ENCODE assay signal across 26 mouse cellular contexts in genomic region chr13:58192146-58192545, GRCm38 (mm10). TPM values are rescaled to one million over a fixed set of nuclear protein-coding genes. Genes with fewer than 3 reads are reported as not detected.
DNase-seq lines count a peak whose midpoint lies in the region; ATAC-seq lines count a peak whose summit lies in the region.
"Had no signal": no experiment of that assay in that cellular context is flagged by ENCODE, and none has a peak within 500 bp of the region (broad histone marks: within the 10 kb centered on the region; RNA-seq: fewer than 3 reads in every experiment).

No protein-coding gene starts in this region.

- intact Hi-C loops in left cerebral cortex, postnatal 14 days (cut with DNase I), result no loop called here
- intact Hi-C loops in left cerebral cortex, postnatal 4 days (cut with DNase I), result no loop called here
- intact Hi-C loops in heart, postnatal 25 days (cut with DNase I), result no loop called here

- ATAC-seq in kidney, embryonic 15.5 days (replicated peaks; ENCODE audit: low FRiP score), result no peak
- ATAC-seq: forebrain, embryonic 13.5 days; hindbrain, embryonic 16.5 days; lung, postnatal 0 days; midbrain, embryonic 13.5 days had no signal

- no peak overlapping the region for H3K4me2 ChIP-seq in kidney, embryonic 15.5 days
- H3K4me2 ChIP-seq: forebrain, embryonic 13.5 days; heart, embryonic 13.5 days; liver, embryonic 13.5 days; midbrain, embryonic 13.5 days; stomach, embryonic 15.5 days had no signal

- H3K27me3 ChIP-seq in kidney, embryonic 15.5 days, result no peaks in the 10 kb centered on the region
- H3K27me3 ChIP-seq: forebrain, embryonic 13.5 days; heart, embryonic 13.5 days; liver, embryonic 13.5 days; megakaryocyte, embryonic 14.5 days; midbrain, embryonic 13.5 days; stomach, embryonic 15.5 days had no signal

- H3K9ac ChIP-seq in kidney, embryonic 15.5 days, result no peak overlapping the region
- H3K9ac ChIP-seq: forebrain, embryonic 13.5 days; heart, embryonic 13.5 days; liver, embryonic 13.5 days; midbrain, embryonic 13.5 days; stomach, embryonic 15.5 days had no signal

- no peaks in the 10 kb centered on the region for H3K9me3 ChIP-seq in kidney, embryonic 15.5 days (replicated peaks)
- H3K9me3 ChIP-seq: forebrain, embryonic 13.5 days; G1E; heart, embryonic 13.5 days; liver, embryonic 13.5 days; midbrain, embryonic 13.5 days; stomach, embryonic 15.5 days had no signal

- peak; percentile 14 to 35 for DNase-seq in frontal cortex, adult 2 months (ENCODE audit: extremely low spot score in 1 of 2, low spot score in 1 of 2)
- DNase-seq in frontal cortex, postnatal 25 days (ENCODE audit: low spot score in 2 of 2), result no peak
- peak; percentile 50 for DNase-seq in kidney, adult 9 months
- peak; percentile 25 to 53 for DNase-seq in left cerebral cortex, postnatal 14 days (ENCODE audit: low spot score in 2 of 2)
- no peak for DNase-seq in left cerebral cortex, postnatal 4 days
- DNase-seq in heart, postnatal 25 days (ENCODE audit: low spot score), result no peak
- DNase-seq: adrenal gland, postnatal 10 days; cerebellum, adult 11 months; cerebellum, adult 9-10 months; cerebellum, postnatal 36 days; heart, postnatal 10 days; liver, embryonic 13.5 days; lung, adult 18-20 months; lung, postnatal 4 days; right cerebral cortex, postnatal 14 days; thymus, postnatal 14 days had no signal

- H3K27ac ChIP-seq in kidney, embryonic 15.5 days, result no peak overlapping the region
- H3K27ac ChIP-seq: forebrain, embryonic 13.5 days; heart, embryonic 13.5 days; left cerebral cortex, adult 2 months; liver, embryonic 13.5 days; midbrain, embryonic 13.5 days; stomach, embryonic 15.5 days had no signal

- H3K4me3 ChIP-seq in kidney, embryonic 15.5 days (replicated peaks), result no peak overlapping the region
- H3K4me3 ChIP-seq: forebrain, embryonic 13.5 days; heart, embryonic 13.5 days; left cerebral cortex, adult 2 months; liver, embryonic 13.5 days; megakaryocyte, embryonic 14.5 days; midbrain, embryonic 13.5 days; stomach, embryonic 15.5 days had no signal

- WGBS in kidney, embryonic 15.5 days, result 93% methylated on average over 6 of the region's 6 CpGs

- H3K4me1 ChIP-seq in kidney, embryonic 15.5 days, result no peaks in the 10 kb centered on the region
- H3K4me1 ChIP-seq: forebrain, embryonic 13.5 days; liver, embryonic 13.5 days; megakaryocyte, embryonic 14.5 days; stomach, embryonic 15.5 days had no signal

- H3K36me3 ChIP-seq in kidney, embryonic 15.5 days, result peaks cover 85% of the 10 kb centered on the region

RNA-seq across cellular contexts. Expression of gene Ubqln1, which starts 23.3 kb away (rescaled TPM):
- 106 and 107 TPM in 2 replicates for polyA plus RNA-seq in frontal cortex, adult 2 months (2012; rRNA removed)
- 107 and 112 TPM in 2 replicates for polyA plus RNA-seq in kidney, embryonic 15.5 days (2015; fragmentation: Nextera tagmentation; extraction: Ambion mirVana)
- total RNA-seq in left cerebral cortex, postnatal 14 days (2021), result 100 to 1,000 TPM; 129 to 140 TPM
- 100 to 1,000 TPM; 129 to 133 TPM for total RNA-seq in left cerebral cortex, postnatal 4 days (2021)
- total RNA-seq in heart, postnatal 25 days (2021), result 10 to 100 TPM; 48.2 to 50.2 TPM

RNA-seq across cellular contexts. Expression of gene Idnk, which starts 34.7 kb away (rescaled TPM):
- polyA plus RNA-seq in frontal cortex, adult 2 months (2012; rRNA removed), result 21.2 and 23.2 TPM in 2 replicates
- 37.2 and 39.4 TPM in 2 replicates for polyA plus RNA-seq in kidney, embryonic 15.5 days (2015; fragmentation: Nextera tagmentation; extraction: Ambion mirVana)
- total RNA-seq in left cerebral cortex, postnatal 14 days (2021), result 10 to 100 TPM; 21.5 to 21.9 TPM
- 10 to 100 TPM; 23.1 to 25.5 TPM for total RNA-seq in left cerebral cortex, postnatal 4 days (2021)
- 10 to 100 TPM; 23.2 to 24.3 TPM for total RNA-seq in heart, postnatal 25 days (2021)

Comparison
In these comparisons a context has a peak if more than half of its experiments do, and no peak if none do; other contexts are left out.
1. DNase-seq: peak in frontal cortex, adult 2 months (2 of 2), kidney, adult 9 months (single experiment) and left cerebral cortex, postnatal 14 days (2 of 2); none in frontal cortex, postnatal 25 days (0 of 2), left cerebral cortex, postnatal 4 days (single experiment) and heart, postnatal 25 days (single experiment).